Comparison of ENCODE assay signal across 21 mouse cellular contexts in genomic region chr15:18984891-18985290, GRCm38 (mm10).
A peak's percentile ranks its signal among the peaks of the same experiment; 100 is the strongest.
DNase-seq lines count a peak whose midpoint lies in the region; ATAC-seq lines count a peak whose summit lies in the region.
"Had no signal": no experiment of that assay in that cellular context is flagged by ENCODE, and none has a peak within 500 bp of the region (broad histone marks: within the 10 kb centered on the region; RNA-seq: fewer than 3 reads in every experiment).

No protein-coding gene starts in this region.

- H3K4me1 ChIP-seq in forebrain, embryonic 13.5 days = no peaks in the 10 kb centered on the region
- no peaks in the 10 kb centered on the region for H3K4me1 ChIP-seq in forebrain, embryonic 10.5 days
- no peaks in the 10 kb centered on the region for H3K4me1 ChIP-seq in midbrain, embryonic 14.5 days (ENCODE audit: control insufficient read depth, insufficient read depth, low read length)
- no peaks in the 10 kb centered on the region for H3K4me1 ChIP-seq in midbrain, embryonic 11.5 days (ENCODE audit: control insufficient read depth, insufficient read depth, low read length)
- H3K4me1 ChIP-seq in forebrain, embryonic 15.5 days = no peaks in the 10 kb centered on the region; the same call in 1 of the 2 replicates
- H3K4me1 ChIP-seq: embryonic facial prominence, embryonic 15.5 days; heart, embryonic 13.5 days; hindbrain, embryonic 15.5 days had no signal

- no peak overlapping the region for H3K4me2 ChIP-seq in forebrain, embryonic 13.5 days
- no peak overlapping the region for H3K4me2 ChIP-seq in midbrain, embryonic 14.5 days (ENCODE audit: low read length)
- no peak overlapping the region for H3K4me2 ChIP-seq in midbrain, embryonic 11.5 days
- H3K4me2 ChIP-seq in forebrain, embryonic 15.5 days (replicated peaks) = no peak overlapping the region
- H3K4me2 ChIP-seq: embryonic facial prominence, embryonic 15.5 days; heart, embryonic 13.5 days; hindbrain, embryonic 15.5 days had no signal

- H3K9ac ChIP-seq in forebrain, embryonic 13.5 days = no peak overlapping the region
- H3K9ac ChIP-seq in midbrain, embryonic 14.5 days (replicated peaks; ENCODE audit: low read length) = no peak overlapping the region
- no peak overlapping the region for H3K9ac ChIP-seq in midbrain, embryonic 11.5 days (ENCODE audit: low read length)
- no peak overlapping the region for H3K9ac ChIP-seq in forebrain, embryonic 15.5 days (replicated peaks)
- H3K9ac ChIP-seq: embryonic facial prominence, embryonic 15.5 days; heart, embryonic 13.5 days; hindbrain, embryonic 15.5 days had no signal

- H3K36me3 ChIP-seq in forebrain, embryonic 13.5 days (ENCODE audit: poor library complexity, severe bottlenecking) = no peaks in the 10 kb centered on the region
- H3K36me3 ChIP-seq in forebrain, embryonic 10.5 days (replicated peaks) = no peaks in the 10 kb centered on the region
- no peaks in the 10 kb centered on the region for H3K36me3 ChIP-seq in midbrain, embryonic 14.5 days (ENCODE audit: control insufficient read depth, insufficient read depth, low read length)
- no peaks in the 10 kb centered on the region for H3K36me3 ChIP-seq in midbrain, embryonic 11.5 days (ENCODE audit: control insufficient read depth, insufficient read depth, low read length)
- no peaks in the 10 kb centered on the region for H3K36me3 ChIP-seq in forebrain, embryonic 15.5 days
- H3K36me3 ChIP-seq: embryonic facial prominence, embryonic 15.5 days; heart, embryonic 13.5 days; hindbrain, embryonic 15.5 days had no signal

- H3K27ac ChIP-seq in forebrain, embryonic 13.5 days = no peak overlapping the region
- no peak overlapping the region for H3K27ac ChIP-seq in forebrain, embryonic 10.5 days
- no peak overlapping the region for H3K27ac ChIP-seq in midbrain, embryonic 14.5 days (replicated peaks; ENCODE audit: low read depth, low read length)
- no peak overlapping the region for H3K27ac ChIP-seq in midbrain, embryonic 11.5 days (ENCODE audit: low read depth, low read length)
- no peak overlapping the region; the same call in 1 of the 2 replicates for H3K27ac ChIP-seq in forebrain, embryonic 15.5 days (replicated peaks)
- H3K27ac ChIP-seq: embryonic facial prominence, embryonic 15.5 days; heart, embryonic 13.5 days; hindbrain, embryonic 15.5 days had no signal

- H3K27me3 ChIP-seq in forebrain, embryonic 13.5 days = no peaks in the 10 kb centered on the region
- H3K27me3 ChIP-seq in forebrain, embryonic 10.5 days (ENCODE audit: poor library complexity, severe bottlenecking) = no peaks in the 10 kb centered on the region
- no peaks in the 10 kb centered on the region for H3K27me3 ChIP-seq in midbrain, embryonic 14.5 days (ENCODE audit: control insufficient read depth, insufficient read depth, low read length)
- H3K27me3 ChIP-seq in midbrain, embryonic 11.5 days (ENCODE audit: control insufficient read depth, insufficient read depth, low read length) = no peaks in the 10 kb centered on the region
- no peaks in the 10 kb centered on the region for H3K27me3 ChIP-seq in forebrain, embryonic 15.5 days
- H3K27me3 ChIP-seq: CH12.LX; embryonic facial prominence, embryonic 15.5 days; heart, embryonic 13.5 days; hindbrain, embryonic 15.5 days; Patski had no signal

- DNase-seq in forebrain, embryonic 10.5 days (ENCODE audit: extremely low spot score, low spot score) = no peak
- no peak for DNase-seq in midbrain, embryonic 14.5 days
- no peak for DNase-seq in midbrain, embryonic 11.5 days (ENCODE audit: low spot score, missing footprints)
- no peak for DNase-seq in layer of hippocampus, adult 18-20 months (ENCODE audit: low spot score in 2 of 2)
- DNase-seq: adrenal gland, postnatal 14 days; cerebellum, adult 2 months; cerebellum, postnatal 14 days; embryo, embryonic 11 days; gastrocnemius, postnatal 36 days; heart, adult 11 months; heart, postnatal 36 days had no signal

- no peak overlapping the region for H3K4me3 ChIP-seq in forebrain, embryonic 13.5 days
- H3K4me3 ChIP-seq in forebrain, embryonic 10.5 days = no peak overlapping the region
- H3K4me3 ChIP-seq in midbrain, embryonic 14.5 days (replicated peaks; ENCODE audit: low read depth, low read length) = no peak overlapping the region
- H3K4me3 ChIP-seq in midbrain, embryonic 11.5 days (ENCODE audit: low read depth, low read length) = no peak overlapping the region
- no peak overlapping the region for H3K4me3 ChIP-seq in forebrain, embryonic 15.5 days
- H3K4me3 ChIP-seq: embryonic facial prominence, embryonic 15.5 days; erythroblast, embryonic 14.5 days; heart, embryonic 13.5 days; hindbrain, embryonic 15.5 days had no signal

- H3K9me3 ChIP-seq in forebrain, embryonic 13.5 days (replicated peaks) = no peaks in the 10 kb centered on the region
- no peaks in the 10 kb centered on the region for H3K9me3 ChIP-seq in forebrain, embryonic 10.5 days
- no peaks in the 10 kb centered on the region for H3K9me3 ChIP-seq in midbrain, embryonic 14.5 days (ENCODE audit: control insufficient read depth, low read length)
- H3K9me3 ChIP-seq in midbrain, embryonic 11.5 days (ENCODE audit: control insufficient read depth, low read length) = no peaks in the 10 kb centered on the region
- H3K9me3 ChIP-seq in forebrain, embryonic 15.5 days = no peaks in the 10 kb centered on the region
- H3K9me3 ChIP-seq: embryonic facial prominence, embryonic 15.5 days; heart, embryonic 13.5 days; hindbrain, embryonic 15.5 days had no signal

- peak; percentile 55; the same call in 1 of the 2 replicates for ATAC-seq in forebrain, embryonic 13.5 days
- peak; percentile 34; the same call in 1 of the 2 replicates for ATAC-seq in midbrain, embryonic 14.5 days (ENCODE audit: low FRiP score, low TSS enrichment)
- ATAC-seq in midbrain, embryonic 11.5 days (ENCODE audit: low FRiP score) = no peak
- ATAC-seq in forebrain, embryonic 15.5 days (replicated peaks) = 0 out of 2 replicates have a peak, but pooled peaks have one; percentile 38
- ATAC-seq: activated CD4-positive, CD25-positive, alpha-beta regulatory T cell, adult 4 months; intestine, embryonic 16.5 days; Patski had no signal

- 80% methylated on average over 3 of the region's 3 CpGs for WGBS in forebrain, embryonic 13.5 days
- WGBS in forebrain, embryonic 10.5 days = 96% methylated on average over 3 of the region's 3 CpGs
- 91% methylated on average over 3 of the region's 3 CpGs for WGBS in midbrain, embryonic 14.5 days
- 91% methylated on average over 3 of the region's 3 CpGs for WGBS in midbrain, embryonic 11.5 days
- 52% methylated on average over 3 of the region's 3 CpGs for WGBS in forebrain, embryonic 15.5 days
